Mouse (Mus musculus) ES-Bruce4 (cell line): ENCODE data around the gene Sp9. TPM values are rescaled to one million over a fixed set of nuclear protein-coding genes. Genes with fewer than 3 reads are reported as not detected.

Source experiments
- H3K27ac ChIP-seq: 2 replicates; pipeline ENCODE4 v1.5.1; 2012; ENCODE audit warnings: low read length, inconsistent platforms; ENCODE audit not compliant: insufficient read depth
- H3K27me3 ChIP-seq: 2 replicates; pipeline ENCODE4 v1.6.1; 2012; ENCODE audit warnings: mild to moderate bottlenecking, low read length, inconsistent platforms; ENCODE audit not compliant: control insufficient read depth, poor library complexity, insufficient read depth, severe bottlenecking
- H3K36me3 ChIP-seq: 2 replicates; pipeline ENCODE4 v1.6.1; 2012; ENCODE audit warnings: inconsistent platforms, mild to moderate bottlenecking, low read length, moderate library complexity; ENCODE audit not compliant: control insufficient read depth, poor library complexity, insufficient read depth, severe bottlenecking
- H3K4me1 ChIP-seq: one replicate; pipeline ENCODE4 v1.8.1; 2011; ENCODE audit warnings: low read length; ENCODE audit not compliant: control insufficient read depth, insufficient read depth
- H3K4me3 ChIP-seq: 2 replicates; pipeline ENCODE4 v1.5.1; 2011; ENCODE audit warnings: low read depth, mild to moderate bottlenecking, low read length
- H3K9ac ChIP-seq: 2 replicates; pipeline ENCODE4 v1.6.1; 2012; ENCODE audit warnings: low read depth, mild to moderate bottlenecking, inconsistent platforms; ENCODE audit not compliant: poor library complexity, severe bottlenecking
- H3K9me3 ChIP-seq: replicated peaks from 2 replicates; pipeline ENCODE4 v1.6.1; 2012; ENCODE audit warnings: mild to moderate bottlenecking, low read length, inconsistent platforms; ENCODE audit not compliant: control insufficient read depth, poor library complexity, insufficient read depth, severe bottlenecking
- CTCF ChIP-seq: IDR thresholded peaks from one replicate; pipeline ENCODE4 v1.8.1; 2011; ENCODE audit warnings: low read depth, low read length
- EP300 ChIP-seq: IDR thresholded peaks from 2 replicates; pipeline ENCODE4 v1.6.1; 2011; ENCODE audit warnings: low read depth, low read length; ENCODE audit not compliant: insufficient read depth
- POLR2A ChIP-seq: IDR thresholded peaks from one replicate; pipeline ENCODE4 v1.8.1; 2011; ENCODE audit warnings: low read length; ENCODE audit not compliant: insufficient read depth
- polyA plus RNA-seq: library from polyadenylated mRNA; stranded (reverse); fragments of >200 nt; gene quantifications from 2 replicates; pipeline ENCODE4 v1.2.4, GENCODE M21; 2011; ENCODE audit warnings: low read depth; ENCODE audit not compliant: missing spikeins, insufficient read depth, insufficient read length

The Sp9 gene
- polyA plus RNA-seq, 1 experiment = not detected

GRCm38 (mm10) chr2:73301979-73302378 lies 30.3 kb downstream of the Sp9 start:
- TF ChIP-seq CTCF (no peak), POLR2A (no peak), EP300 (no peak)
- H3K4me3 ChIP-seq = no peak overlapping the region
- H3K27me3 ChIP-seq = no peaks in the 10 kb centered on the region
- no peak overlapping the region for H3K9ac ChIP-seq
- no peaks in the 10 kb centered on the region for H3K9me3 ChIP-seq
- no peak overlapping the region for H3K27ac ChIP-seq
- H3K36me3 ChIP-seq = 0 out of 2 replicates have a peak, but pooled peaks cover 4% of the 10 kb centered on the region
- H3K4me1 ChIP-seq = no peaks in the 10 kb centered on the region

- peaks cover 9% of the 10 kb centered on the region for H3K36me3 ChIP-seq
- H3K9ac ChIP-seq = no peak overlapping the region
- H3K4me3 ChIP-seq = no peak overlapping the region
- no peaks in the 10 kb centered on the region for H3K4me1 ChIP-seq
- H3K9me3 ChIP-seq = no peaks in the 10 kb centered on the region
- no peak for TF ChIP-seq POLR2A
- TF ChIP-seq EP300 = no peak
- TF ChIP-seq CTCF = no peak
- H3K27ac ChIP-seq = no peak overlapping the region
- H3K27me3 ChIP-seq = no peaks in the 10 kb centered on the region
These were observed 31.0 kb downstream of the Sp9 start for GRCm38 (mm10) chr2:73302722-73303121.

- H3K27ac ChIP-seq = no peak overlapping the region
- no peak overlapping the region for H3K4me3 ChIP-seq
- H3K9ac ChIP-seq = no peak overlapping the region
- peaks cover 9% of the 10 kb centered on the region for H3K36me3 ChIP-seq
- no peaks in the 10 kb centered on the region for H3K4me1 ChIP-seq
- TF ChIP-seq EP300 (no peak), POLR2A (no peak), CTCF (no peak)
- no peaks in the 10 kb centered on the region for H3K27me3 ChIP-seq
- no peaks in the 10 kb centered on the region for H3K9me3 ChIP-seq
These were observed 32.8 kb downstream of the Sp9 start for GRCm38 (mm10) chr2:73304506-73304905.

- Histone ChIP-seq H3K27ac (no peak overlapping the region), H3K27me3 (no peaks in the 10 kb centered on the region), H3K4me1 (no peaks in the 10 kb centered on the region), H3K9ac (no peak overlapping the region), H3K4me3 (no peak overlapping the region), H3K9me3 (no peaks in the 10 kb centered on the region), H3K36me3 (peaks cover 7% of the 10 kb centered on the region)
- TF ChIP-seq EP300 (no peak), POLR2A (no peak), CTCF (no peak)
These were observed 34.3 kb downstream of the Sp9 start for GRCm38 (mm10) chr2:73306006-73306405.

- Histone ChIP-seq H3K4me3 (peak within 1 kb of the TSS; percentile 98), H3K4me1 (no peaks in the 10 kb centered on the region), H3K9me3 (no peaks in the 10 kb centered on the region), H3K36me3 (peaks cover 2% of the 10 kb centered on the region; the same call in 1 of the 2 replicates), H3K9ac (peak within 1 kb of the TSS; percentile 73), H3K27me3 (no peaks in the 10 kb centered on the region), H3K27ac (peak within 1 kb of the TSS; percentile 62)
- TF ChIP-seq EP300 = 0 out of 2 replicates have a peak, but pooled peaks have one; percentile 39
- TF ChIP-seq CTCF = no peak
- peak; percentile 74 for TF ChIP-seq POLR2A
These were observed 40.7 kb downstream of the Sp9 start, which contains the start of the genes Scrn3 and Cir1 for GRCm38 (mm10) chr2:73312152-73313116. Gene Scrn3 (plus strand): TSS chr2:73312601. Gene Cir1 (minus strand): TSS chr2:73312701.

- Histone ChIP-seq H3K27ac (peak overlapping the region; percentile 62), H3K36me3 (peaks cover under 1% of the 10 kb centered on the region; the same call in 1 of the 2 replicates), H3K27me3 (no peaks in the 10 kb centered on the region), H3K4me1 (no peaks in the 10 kb centered on the region), H3K9ac (peak overlapping the region; percentile 73), H3K9me3 (no peaks in the 10 kb centered on the region), H3K4me3 (peak overlapping the region; percentile 98)
- TF ChIP-seq POLR2A (no peak), CTCF (no peak), EP300 (no peak)
These were observed 41.4 kb downstream of the Sp9 start for GRCm38 (mm10) chr2:73313117-73313501.
